Mouse (Mus musculus) MEL (cell line): ENCODE measurements around the gene Rad54l2.

Experiments used
- CHD2 ChIP-seq: IDR thresholded peaks from 2 replicates; pipeline ENCODE4 v1.6.1; 2011; ENCODE audit warnings: low read length, improper control_type of control experiment
- CTCF ChIP-seq, 3 experiments: IDR thresholded peaks in 2 of 3; conservative IDR thresholded peaks in 1 of 3; 2 replicates each; pipeline ENCODE4 v1.5.1; 2011 to 2012; ENCODE audit warnings: low read length in 3 of 3, low read depth in 2 of 3, mild to moderate bottlenecking in 2 of 3, improper control_type of control experiment in 1 of 3, inconsistent platforms in 1 of 3, mixed read lengths in 1 of 3, moderate library complexity in 1 of 3; ENCODE audit not compliant: control insufficient read depth in 1 of 3, insufficient read depth in 1 of 3, poor library complexity in 1 of 3, severe bottlenecking in 1 of 3
- ETS1 ChIP-seq: IDR thresholded peaks from 2 replicates; pipeline ENCODE4 v1.6.1; 2012; ENCODE audit warnings: low read depth, mild to moderate bottlenecking, inconsistent platforms, low read length, improper control_type of control experiment, moderate library complexity
- MAZ ChIP-seq: IDR thresholded peaks from 2 replicates; pipeline ENCODE4 v1.6.1; 2012; ENCODE audit warnings: low read depth, mild to moderate bottlenecking, inconsistent platforms, low read length, improper control_type of control experiment
- MXI1 ChIP-seq: IDR thresholded peaks from 2 replicates; pipeline ENCODE4 v1.6.1; 2011; ENCODE audit warnings: mild to moderate bottlenecking, low read depth, low read length, improper control_type of control experiment
- POLR2A ChIP-seq, 2 experiments: IDR thresholded peaks; 2 replicates each; pipeline ENCODE4 v1.6.1; 2011 to 2012; ENCODE audit warnings: low read length in 2 of 2, mild to moderate bottlenecking in 2 of 2, control low read depth in 1 of 2, improper control_type of control experiment in 1 of 2, low read depth in 1 of 2, moderate library complexity in 1 of 2; ENCODE audit not compliant: control insufficient read depth in 1 of 2, insufficient read depth in 1 of 2, poor library complexity in 1 of 2
- POLR2AphosphoS2 ChIP-seq: IDR thresholded peaks from 2 replicates; pipeline ENCODE4 v1.6.1; 2011; ENCODE audit warnings: low read length, improper control_type of control experiment
- TAL1 ChIP-seq: IDR thresholded peaks from 2 replicates; pipeline ENCODE4 v1.6.1; 2012; ENCODE audit warnings: mild to moderate bottlenecking, inconsistent platforms, low read length, moderate library complexity, mixed read lengths
- ZNF384 ChIP-seq: IDR thresholded peaks from 2 replicates; pipeline ENCODE4 v1.6.1; 2012; ENCODE audit warnings: low read depth, mild to moderate bottlenecking, inconsistent platforms, low read length, improper control_type of control experiment

- no peak for TF ChIP-seq CHD2
- no peak for TF ChIP-seq POLR2AphosphoS2
- no peak for TF ChIP-seq TAL1
- peak; percentile 59; the same call in 1 of the 2 replicates for TF ChIP-seq MAZ
- no peak for TF ChIP-seq CTCF (IDR thresholded peaks at IDR 0.05 in 2 of 3, conservative IDR thresholded peaks at IDR 0.05 in 1 of 3; ENCODE audit: control insufficient read depth in 1 of 3, insufficient read depth in 1 of 3, low read depth in 2 of 3, low read length in 3 of 3, poor library complexity in 1 of 3, severe bottlenecking in 1 of 3)
- peak; percentile 39 to 43; a peak in 2 of 4 replicates for TF ChIP-seq POLR2A (IDR thresholded peaks at IDR 0.05; ENCODE audit: control insufficient read depth in 1 of 2, insufficient read depth in 1 of 2, low read depth in 1 of 2, low read length in 2 of 2, poor library complexity in 1 of 2)
- no peak for TF ChIP-seq ZNF384
- peak; percentile 70 for TF ChIP-seq MXI1
- no peak for TF ChIP-seq ETS1
Measured at GRCm38 (mm10) chr9:106685249-106686101, 103.5 kb downstream of the Rad54l2 start, which contains the start of gene Tex264.
